Mouse (Mus musculus) liver, embryonic 14.5 days (tissue): ENCODE measurements around the gene Farp2. TPM values are rescaled to one million over a fixed set of nuclear protein-coding genes. Genes with fewer than 3 reads are reported as not detected.

Experiments
- ATAC-seq: fragments of 200-750 bp; cut with Nextera tagmentation; 2 replicates; pipeline ENCODE4 v1.8.0; 2017; ENCODE audit warnings: moderate number of reproducible peaks, mild to moderate bottlenecking, moderate library complexity; ENCODE audit not compliant: insufficient read depth
- DNase-seq, 3 experiments: peaks; one replicate each; pipeline ENCODE4 v3.0.0-alpha.2; 2012 to 2013; ENCODE audit warnings: low read depth in 3 of 3, low spot score in 3 of 3
- H3K27ac ChIP-seq: fragments of 300-500 bp; sonication (generic); 2 replicates; pipeline ENCODE4 v1.5.1; 2014; ENCODE audit warnings: moderate library complexity, mild to moderate bottlenecking, control low read depth, inconsistent platforms
- H3K27me3 ChIP-seq: fragments of 300-500 bp; sonication (generic); 2 replicates; pipeline ENCODE4 v1.6.1; 2014; ENCODE audit warnings: mild to moderate bottlenecking, low read length, moderate library complexity; ENCODE audit not compliant: control insufficient read depth, insufficient read depth
- H3K36me3 ChIP-seq: fragments of 300-500 bp; sonication (generic); replicated peaks from 2 replicates; pipeline ENCODE4 v1.6.1; 2014; ENCODE audit warnings: low read depth; ENCODE audit not compliant: control insufficient read depth, insufficient read depth
- H3K4me1 ChIP-seq, 2 experiments: fragments of 200-500 bp in 1 of 2; fragments of 300-500 bp in 1 of 2; sonication (generic) in 1 of 2; replicated peaks; 2 replicates each; pipeline ENCODE4 v1.6.1; 2012 to 2014; ENCODE audit warnings: antibody characterized with exemption in 1 of 2, inconsistent platforms in 1 of 2, low read length in 1 of 2; ENCODE audit not compliant: control insufficient read depth in 2 of 2, insufficient read depth in 2 of 2
- H3K4me2 ChIP-seq: fragments of 300-500 bp; sonication (generic); 2 replicates; pipeline ENCODE4 v1.6.1; 2014; ENCODE audit warnings: low read depth, mild to moderate bottlenecking, control low read depth, moderate library complexity
- H3K4me3 ChIP-seq, 2 experiments: fragments of 200-500 bp in 1 of 2; fragments of 300-500 bp in 1 of 2; sonication (generic) in 1 of 2; 2 replicates each; pipeline ENCODE4 v1.5.1; 2012 to 2014; ENCODE audit warnings: low read depth in 2 of 2, low read length in 2 of 2, mild to moderate bottlenecking in 2 of 2, control low read depth in 1 of 2, inconsistent platforms in 1 of 2, moderate library complexity in 1 of 2; ENCODE audit not compliant: insufficient read depth in 1 of 2
- H3K9ac ChIP-seq: fragments of 300-500 bp; sonication (generic); replicated peaks from 2 replicates; pipeline ENCODE4 v1.6.1; 2014; ENCODE audit warnings: mild to moderate bottlenecking, control low read depth, moderate library complexity
- H3K9me3 ChIP-seq: fragments of 300-500 bp; sonication (generic); 2 replicates; pipeline ENCODE4 v1.6.1; 2016; ENCODE audit warnings: low read length, mixed read lengths; ENCODE audit not compliant: control insufficient read depth
- CTCF ChIP-seq: IDR thresholded peaks from 2 replicates; pipeline ENCODE4 v1.5.1; 2016; ENCODE audit warnings: antibody characterized with exemption, low read depth, control low read depth
- EP300 ChIP-seq: IDR thresholded peaks from 2 replicates; pipeline ENCODE4 v1.6.1; 2016; ENCODE audit warnings: antibody characterized with exemption, low read depth
- WGBS: fragments of 180-500 bp; shearing (Covaris S2); extraction: QIAGEN DNeasy Blood & Tissue Kit; methylation state at CpG from one replicate; pipeline ENCODE4 v1.1.7; 2014; ENCODE audit not compliant: insufficient replicate concordance; 5-methylcytosine and 5-hydroxymethylcytosine counted together
- polyA plus RNA-seq, 2 experiments: library from polyadenylated mRNA; depleted of rRNA in 1 of 2; stranded (reverse) in 1 of 2; unstranded in 1 of 2; fragments of >200 nt; fragmentation: Nextera tagmentation in 1 of 2; extraction: Ambion mirVana in 1 of 2; gene quantifications; 2 replicates each; pipeline versions ENCODE4 v1.2.1 to v1.2.3; 2012 to 2014

Farp2 gene
- polyA plus RNA-seq, 2 experiments, result 0.61 to 1.2 TPM

GRCm38 (mm10) chr1:93667760-93668400 is 156.0 kb downstream of the Farp2 start:
- peak; percentile 55 for ATAC-seq
- TF ChIP-seq EP300, result no peak
- TF ChIP-seq CTCF, result peak; percentile 15; the same call in 1 of the 2 replicates
- Histone ChIP-seq H3K4me1 (peaks cover 7 to 27% of the 10 kb centered on the region in 2 experiments), H3K4me3 (no peak overlapping the region), H3K9ac (no peak overlapping the region), H3K27ac (no peak overlapping the region), H3K36me3 (no peaks in the 10 kb centered on the region), H3K9me3 (no peaks in the 10 kb centered on the region), H3K4me2 (peak overlapping the region; percentile 65), H3K27me3 (no peaks in the 10 kb centered on the region)
- WGBS, result 25% methylated on average over 13 of the region's 13 CpGs
- peak in 1 of 3 experiments; percentile 37 for DNase-seq

GRCm38 (mm10) chr1:93668791-93669548 is 157.1 kb downstream of the Farp2 start:
- DNase-seq, result peak; percentile 42 to 51 (median 45)
- Histone ChIP-seq H3K4me2 (peak overlapping the region; percentile 65), H3K27ac (no peak overlapping the region), H3K36me3 (no peaks in the 10 kb centered on the region), H3K4me1 (peaks cover 7 to 27% of the 10 kb centered on the region in 2 experiments), H3K27me3 (no peaks in the 10 kb centered on the region), H3K4me3 (peak overlapping the region; percentile 31 to 64), H3K9ac (no peak overlapping the region; the same call in 1 of the 2 replicates), H3K9me3 (no peaks in the 10 kb centered on the region)
- TF ChIP-seq CTCF, result peak; percentile 80
- no peak for TF ChIP-seq EP300
- WGBS, result 7% methylated on average over 17 of the region's 17 CpGs
- ATAC-seq, result peak; percentile 77

GRCm38 (mm10) chr1:93669941-93670340 is 158.1 kb downstream of the Farp2 start:
- no peaks in the 10 kb centered on the region for H3K9me3 ChIP-seq
- no peak overlapping the region for H3K4me3 ChIP-seq
- no peak overlapping the region for H3K27ac ChIP-seq
- peaks cover 7 to 27% of the 10 kb centered on the region in 2 experiments for H3K4me1 ChIP-seq
- H3K9ac ChIP-seq, result no peak overlapping the region
- ATAC-seq, result no peak
- no peaks in the 10 kb centered on the region for H3K27me3 ChIP-seq
- no peaks in the 10 kb centered on the region for H3K36me3 ChIP-seq
- TF ChIP-seq EP300, result no peak
- TF ChIP-seq CTCF, result no peak
- DNase-seq, result no peak
- no peak overlapping the region for H3K4me2 ChIP-seq

Other genes with a start within 250 kb of the Farp2 start
- gene Mterf4, start 206.2 kb upstream of the Farp2 start, polyA plus RNA-seq (2012; rRNA removed), result 6.4 and 7.6 TPM in 2 replicates
- 7.7 and 8.0 TPM in 2 replicates for gene Mterf4, start 206.2 kb upstream of the Farp2 start, polyA plus RNA-seq (2014; fragmentation: Nextera tagmentation; extraction: Ambion mirVana)
- 3.1 and 6.9 TPM in 2 replicates for gene Ppp1r7, start 169.2 kb upstream of the Farp2 start, polyA plus RNA-seq (2012; rRNA removed)
- 33.2 and 33.8 TPM in 2 replicates for gene Ppp1r7, start 169.2 kb upstream of the Farp2 start, polyA plus RNA-seq (2014; fragmentation: Nextera tagmentation; extraction: Ambion mirVana)
- 5.1 and 6.3 TPM in 2 replicates for gene Pask, start 168.6 kb upstream of the Farp2 start, polyA plus RNA-seq (2012; rRNA removed)
- gene Pask, start 168.6 kb upstream of the Farp2 start, polyA plus RNA-seq (2014; fragmentation: Nextera tagmentation; extraction: Ambion mirVana), result 5.4 and 6.1 TPM in 2 replicates
- 0.11 and 0.13 TPM in 2 replicates for gene Ano7, start 138.1 kb upstream of the Farp2 start, polyA plus RNA-seq (2012; rRNA removed)
- gene Ano7, start 138.1 kb upstream of the Farp2 start, polyA plus RNA-seq (2014; fragmentation: Nextera tagmentation; extraction: Ambion mirVana), result 0.14 TPM in 1 of 2 replicates, not detected in the other
- gene Hdlbp, start 33.3 kb upstream of the Farp2 start, polyA plus RNA-seq (2012; rRNA removed), result 30.9 and 47.2 TPM in 2 replicates
- gene Hdlbp, start 33.3 kb upstream of the Farp2 start, polyA plus RNA-seq (2014; fragmentation: Nextera tagmentation; extraction: Ambion mirVana), result 59.3 and 61.6 TPM in 2 replicates
- gene Stk25, start 146.6 kb downstream of the Farp2 start, polyA plus RNA-seq (2012; rRNA removed), result 28.4 and 39.2 TPM in 2 replicates
- gene Stk25, start 146.6 kb downstream of the Farp2 start, polyA plus RNA-seq (2014; fragmentation: Nextera tagmentation; extraction: Ambion mirVana), result 39.9 and 41.1 TPM in 2 replicates
- 1.9 TPM in 2 replicates for gene Bok, start 173.6 kb downstream of the Farp2 start, polyA plus RNA-seq (2012; rRNA removed)
- gene Bok, start 173.6 kb downstream of the Farp2 start, polyA plus RNA-seq (2014; fragmentation: Nextera tagmentation; extraction: Ambion mirVana), result 2.8 and 3.0 TPM in 2 replicates
- gene Atg4b, start 239.4 kb downstream of the Farp2 start, polyA plus RNA-seq (2012; rRNA removed), result 18.6 and 22.6 TPM in 2 replicates
- gene Atg4b, start 239.4 kb downstream of the Farp2 start, polyA plus RNA-seq (2014; fragmentation: Nextera tagmentation; extraction: Ambion mirVana), result 64.3 and 68.2 TPM in 2 replicates
- gene Thap4, start 242.8 kb downstream of the Farp2 start, polyA plus RNA-seq (2012; rRNA removed), result 8.5 and 10.5 TPM in 2 replicates
- 11.5 and 11.7 TPM in 2 replicates for gene Thap4, start 242.8 kb downstream of the Farp2 start, polyA plus RNA-seq (2014; fragmentation: Nextera tagmentation; extraction: Ambion mirVana)